Mouse (Mus musculus) heart, adult 10 weeks (tissue): ENCODE data around the gene Ydjc. TPM values are rescaled to one million over a fixed set of nuclear protein-coding genes. Genes with fewer than 3 reads are reported as not detected.

Experiments
- polyA plus RNA-seq: library from polyadenylated mRNA; stranded (reverse); fragments of 350-450 nt; fragmentation: Illumina TruSeq; extraction: RNeasy Lipid Tissue Mini Kit (QIAGEN cat#74804); gene quantifications from one replicate; pipeline ENCODE4 v1.2.3, GENCODE M21; 2014; ENCODE audit warnings: low read depth, low replicate concordance

Ydjc gene
- 2.1 TPM for polyA plus RNA-seq

DNA sequence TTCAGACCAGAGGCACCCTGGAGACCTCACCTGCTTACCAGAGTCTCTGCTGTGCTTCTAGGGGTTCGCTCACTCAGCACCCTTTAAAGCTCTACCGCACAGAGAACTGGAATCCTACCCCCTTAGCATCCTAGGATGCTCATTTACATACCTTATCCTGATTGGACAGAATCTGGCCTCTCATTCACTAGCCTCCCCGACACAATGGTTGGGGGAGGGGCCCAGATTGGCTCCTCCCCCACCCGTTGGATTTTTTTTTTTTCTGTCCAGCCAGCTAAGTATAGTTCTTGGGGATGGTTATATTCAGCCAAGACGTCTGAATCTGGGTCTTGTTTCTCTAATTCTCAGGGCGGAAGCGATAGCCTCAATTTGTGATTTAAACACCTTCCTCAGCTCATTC, at the start of gene Ydjc:
Ydjc (plus strand) TSS at position 283 of the 400 bp plus-strand sequence.

DNA sequence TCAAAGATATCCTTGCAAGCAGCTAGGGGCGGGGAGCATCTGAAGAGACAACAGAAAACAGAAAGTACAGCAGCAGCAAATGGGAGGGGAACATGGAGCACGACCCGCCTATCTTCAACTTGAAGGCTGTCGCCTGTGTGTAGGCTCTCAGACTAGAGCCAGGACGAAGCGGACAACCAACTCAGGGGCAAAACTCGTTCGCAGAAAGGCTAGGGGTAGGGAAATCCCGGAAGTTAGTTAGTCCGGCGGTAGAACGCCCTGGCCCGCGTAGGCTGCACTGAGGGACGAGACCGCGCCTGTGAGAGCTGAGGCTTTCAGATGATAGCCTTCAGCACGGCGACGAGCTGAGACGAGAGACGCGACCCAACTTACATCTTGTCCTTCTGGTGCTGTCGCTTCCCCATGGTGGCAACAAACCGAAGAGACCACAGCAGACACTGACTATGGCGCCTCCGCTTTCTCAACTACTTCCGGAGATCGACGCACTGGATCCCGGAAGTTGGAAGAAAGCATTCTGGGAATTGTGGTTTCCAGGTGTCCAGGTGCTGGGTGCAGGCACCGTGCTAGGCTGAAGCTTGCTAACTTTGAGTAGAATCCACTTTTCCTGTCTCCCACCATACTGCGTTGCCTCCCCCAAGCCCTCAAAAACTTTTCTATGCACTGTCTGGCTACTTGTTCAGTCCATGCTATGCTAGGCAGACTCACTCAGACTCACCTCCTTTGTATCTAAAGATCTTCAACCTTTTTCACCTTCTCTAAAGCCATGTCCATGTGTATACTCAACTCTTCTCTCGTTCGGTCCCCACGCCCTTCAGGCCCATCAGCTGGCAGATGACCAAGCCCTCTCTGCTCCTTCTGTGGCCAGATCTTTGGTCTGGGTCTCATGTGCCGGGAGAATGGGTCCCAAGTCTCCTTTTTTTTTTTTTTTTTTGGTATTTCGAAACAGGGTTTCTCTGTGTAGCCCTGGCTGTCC, 33.4 kb upstream of the Ydjc start, which contains the start of gene Ppil2:
Ppil2 (minus strand) TSS at position 487 of the 973 bp plus-strand sequence.

DNA sequence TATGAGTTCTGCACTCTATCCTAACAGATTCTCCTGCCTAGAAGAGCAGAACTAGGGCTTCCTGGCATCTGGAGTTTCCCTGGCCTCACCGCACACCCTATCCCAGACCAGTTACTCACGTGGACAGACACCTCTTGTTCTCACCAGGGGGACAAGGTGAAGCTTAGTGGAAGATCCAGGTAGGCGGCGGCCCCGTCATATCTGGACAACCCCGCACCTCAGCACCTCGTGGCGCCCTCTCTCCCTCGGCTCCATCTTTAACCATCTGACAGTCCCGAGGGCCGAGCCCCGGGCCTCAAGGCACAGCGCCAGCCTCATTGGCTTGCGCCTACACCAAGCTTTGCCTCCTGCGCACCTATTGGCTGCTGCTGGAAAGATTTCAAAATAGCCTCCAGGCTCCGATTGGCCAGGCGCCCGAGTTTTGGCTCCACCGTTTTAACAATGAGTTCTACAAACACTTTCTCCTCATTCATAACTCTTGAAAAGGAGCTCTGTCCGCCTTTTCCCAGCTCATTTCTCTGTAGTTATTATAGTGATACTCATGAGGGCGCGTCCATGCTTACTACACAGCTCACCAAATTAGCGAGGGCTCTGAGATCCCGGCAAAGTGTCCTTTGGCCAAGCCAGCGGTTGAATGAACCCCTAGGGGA, 19.4 kb upstream of the Ydjc start, which contains the start of gene 2610318N02Rik:
2610318N02Rik (minus strand) TSS at position 297 of the 650 bp plus-strand sequence.

DNA sequence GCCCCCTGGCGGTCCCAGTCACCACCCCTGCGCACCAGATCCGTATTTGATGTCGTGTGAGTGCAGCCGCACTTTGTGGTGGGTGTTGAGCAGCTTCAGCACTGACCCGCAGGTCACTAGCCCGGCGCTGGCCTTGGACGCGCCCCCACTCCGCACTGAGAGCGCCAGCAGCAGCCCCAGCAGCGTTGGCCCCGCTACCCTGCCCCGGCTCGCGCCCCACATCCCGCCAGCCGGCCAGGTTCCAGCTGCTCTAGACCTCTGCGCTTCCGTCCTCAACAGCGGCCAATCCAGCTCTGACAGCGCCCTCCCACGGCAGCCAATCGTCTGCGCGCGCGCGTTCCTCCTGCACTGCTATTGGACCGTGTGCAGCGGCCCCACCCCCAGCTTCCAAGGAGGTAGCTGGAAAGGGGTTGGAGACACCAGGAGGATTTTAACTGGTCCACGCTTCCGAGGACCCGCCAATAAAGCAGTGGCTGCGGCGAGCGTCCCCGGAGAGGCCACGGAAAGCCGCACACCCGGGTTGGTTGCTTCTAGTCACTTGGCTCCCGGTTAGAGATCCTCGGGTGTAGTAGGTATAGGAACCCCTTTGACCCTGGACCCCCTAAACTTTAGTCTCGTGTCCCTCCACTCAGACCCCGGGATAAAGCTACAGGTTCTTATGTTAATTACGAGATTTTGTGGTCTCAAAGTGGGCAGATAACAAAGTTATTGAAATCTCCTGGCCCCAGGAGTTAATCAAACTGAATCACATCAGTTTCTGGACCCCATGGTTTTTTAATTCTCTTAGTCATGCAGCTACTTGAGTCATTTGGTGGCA, 12.1 kb upstream of the Ydjc start, which contains the start of gene Sdf2l1:
Sdf2l1 (minus strand) TSS at position 295 of the 817 bp plus-strand sequence.

DNA sequence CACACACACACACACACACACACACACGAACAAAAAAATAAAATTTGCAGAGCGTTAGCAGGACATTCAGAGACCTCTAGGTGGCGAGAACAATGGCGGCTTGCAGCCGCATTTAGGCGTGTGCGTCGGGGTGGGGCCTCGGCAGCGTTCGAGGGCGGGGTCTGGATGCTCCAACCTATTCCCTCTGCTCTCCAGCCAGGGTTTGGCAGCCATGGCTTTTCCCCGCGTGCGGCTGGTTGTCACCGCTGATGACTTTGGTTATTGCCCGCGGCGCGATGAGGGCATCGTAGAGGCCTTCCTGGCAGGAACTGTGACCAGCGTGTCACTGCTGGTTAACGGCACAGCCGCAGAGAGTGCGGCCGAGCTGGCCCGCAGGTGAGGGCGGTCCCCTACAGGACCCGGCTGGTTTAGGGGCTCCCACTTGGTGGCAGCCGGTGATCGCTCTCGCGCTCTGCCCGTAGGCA, 2.4 kb downstream of the Ydjc start, which contains the start of gene Ccdc116:
Ccdc116 (minus strand) TSS at position 458 of the 464 bp plus-strand sequence.

DNA sequence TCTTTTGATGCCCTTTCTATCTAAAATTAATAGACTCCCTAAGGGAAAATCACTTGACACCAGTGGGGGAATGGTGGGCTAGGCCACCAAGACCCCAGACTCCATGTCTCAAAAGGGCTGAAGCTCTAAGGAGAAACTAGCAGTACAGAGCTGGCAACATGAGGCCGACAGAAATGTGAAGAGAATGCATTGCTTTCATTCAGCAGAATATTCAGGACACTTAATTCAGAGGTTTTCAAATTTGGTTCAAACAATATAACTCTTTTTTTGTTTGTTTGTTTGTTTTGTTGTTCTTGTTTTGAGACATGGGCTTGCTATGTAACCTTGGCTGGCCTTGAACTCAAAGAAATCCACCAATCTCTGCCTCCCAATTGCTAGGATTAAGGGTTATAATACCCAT, 58.1 kb downstream of the Ydjc start, which contains the start of gene Ube2l3:
Ube2l3 (minus strand) TSS at position 101 of the 400 bp plus-strand sequence.

DNA sequence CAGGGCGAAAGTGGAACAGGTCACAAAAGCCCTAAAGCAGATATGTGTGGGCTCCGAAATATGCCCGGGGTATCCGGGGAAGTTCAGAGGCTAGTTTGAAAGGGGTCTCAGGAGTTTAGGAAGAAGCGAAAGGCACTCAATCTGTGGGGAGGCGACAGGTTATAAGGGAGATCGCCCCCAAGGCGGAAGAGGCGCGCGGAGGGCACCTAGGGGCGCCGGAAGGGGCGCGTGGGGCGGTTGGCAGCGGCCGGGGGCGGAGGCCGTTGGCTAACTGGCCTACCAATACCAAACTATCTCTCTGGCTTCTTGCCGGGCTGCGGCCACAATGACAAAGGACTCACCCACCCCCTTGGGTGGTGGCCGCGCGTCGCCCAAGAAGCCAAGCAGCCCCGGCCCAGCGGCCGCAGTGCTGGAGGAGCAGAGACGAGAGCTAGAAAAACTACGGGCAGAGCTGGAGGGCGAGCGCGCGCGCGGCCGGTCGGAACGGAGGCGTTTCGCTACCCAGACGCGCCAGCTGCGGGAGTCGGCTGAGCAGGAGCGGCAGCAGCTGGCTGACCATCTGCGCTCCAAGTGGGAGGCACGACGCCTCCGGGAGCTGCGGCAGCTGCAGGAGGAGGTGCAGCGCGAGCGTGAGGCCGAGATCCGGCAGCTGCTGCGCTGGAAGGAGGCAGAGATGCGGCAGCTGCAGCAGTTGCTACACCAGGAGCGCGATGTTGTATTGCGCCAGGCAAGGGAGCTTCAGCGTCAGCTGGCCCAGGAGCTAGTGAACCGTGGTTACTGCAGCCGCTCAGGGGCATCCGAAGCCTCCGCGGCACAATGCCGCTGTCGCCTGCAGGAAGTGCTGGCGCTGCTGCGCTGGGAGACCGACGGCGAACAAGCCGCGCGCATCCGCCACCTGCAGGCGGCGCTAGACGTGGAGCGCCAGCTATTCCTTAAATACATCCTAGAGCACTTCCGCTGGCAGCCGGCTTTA, 64.3 kb downstream of the Ydjc start, which contains the start of gene Rimbp3:
Rimbp3 (plus strand) TSS at position 215 of the 973 bp plus-strand sequence.

Other genes with a start within 250 kb of the Ydjc start
- gene Ppm1f, start 248.2 kb upstream of the Ydjc start, polyA plus RNA-seq, result 21.6 TPM
- 105 TPM for gene Mapk1, start 161.2 kb upstream of the Ydjc start, polyA plus RNA-seq
- 0.84 TPM for gene Ypel1, start 74.9 kb upstream of the Ydjc start, polyA plus RNA-seq
- 44.2 TPM for gene Ppil2, start 33.4 kb upstream of the Ydjc start, polyA plus RNA-seq
- gene 2610318N02Rik, start 19.5 kb upstream of the Ydjc start, polyA plus RNA-seq, result not detected
- gene Sdf2l1, start 12.2 kb upstream of the Ydjc start, polyA plus RNA-seq, result 7.7 TPM
- 0.10 TPM for gene Ccdc116, start 2.6 kb downstream of the Ydjc start, polyA plus RNA-seq
- gene Ube2l3, start 58.0 kb downstream of the Ydjc start, polyA plus RNA-seq, result 102 TPM
- not detected for gene Rimbp3, start 64.0 kb downstream of the Ydjc start, polyA plus RNA-seq
- 2.0 TPM for gene Hic2, start 89.0 kb downstream of the Ydjc start, polyA plus RNA-seq
- gene Tmem191c, start 131.5 kb downstream of the Ydjc start, polyA plus RNA-seq, result 4.1 TPM
- 0.42 TPM for gene Serpind1, start 186.8 kb downstream of the Ydjc start, polyA plus RNA-seq